Mouse (Mus musculus) lung, postnatal 25 days (tissue): ENCODE results near the gene Psmd1.
"Not testable (repeated sequence)": the region's sequence is repeated elsewhere in the genome, so short reads cannot be mapped to it uniquely, and the experiment has no call there.

Source experiments
- DNase-seq: peaks from one replicate; pipeline ENCODE4 v3.0.0; 2022; ENCODE audit warnings: low spot score

The Psmd1 gene

GRCm38 (mm10) chr1:86064271-86064991 is at the start of gene Psmd1:
Gene Psmd1, plus strand, starts transcription at chr1:86064387.
- DNase-seq: peak; percentile 90

- DNase-seq: not testable (repeated sequence)
Observed at GRCm38 (mm10) chr1:86015758-86016157, 48.4 kb upstream of the Psmd1 start.

- no peak for DNase-seq
Observed at GRCm38 (mm10) chr1:86016516-86016915, 47.7 kb upstream of the Psmd1 start, which contains the start of gene Spata3. Gene Spata3, plus strand, starts transcription at chr1:86016816.

- peak; percentile 9 for DNase-seq
Observed at GRCm38 (mm10) chr1:86018235-86019055, 45.7 kb upstream of the Psmd1 start.

- DNase-seq: no peak
Observed at GRCm38 (mm10) chr1:86021365-86021989, 42.7 kb upstream of the Psmd1 start.

- DNase-seq: no peak
Observed at GRCm38 (mm10) chr1:86032273-86032987, 31.8 kb upstream of the Psmd1 start.

- DNase-seq: peak; percentile 63
Observed at GRCm38 (mm10) chr1:86038191-86038951, 25.8 kb upstream of the Psmd1 start.

GRCm38 (mm10) chr1:86040131-86040530 is 24.1 kb upstream of the Psmd1 start:
- DNase-seq: no peak

GRCm38 (mm10) chr1:86040817-86041216 is 23.4 kb upstream of the Psmd1 start:
- no peak for DNase-seq

GRCm38 (mm10) chr1:86045056-86045455 is 19.1 kb upstream of the Psmd1 start:
- DNase-seq: no peak

- no peak for DNase-seq
Observed at GRCm38 (mm10) chr1:86045848-86046805, 18.1 kb upstream of the Psmd1 start, which contains the start of gene 2810459M11Rik. Gene 2810459M11Rik, plus strand, starts transcription at chr1:86045863.

GRCm38 (mm10) chr1:86046833-86047563 is 17.2 kb upstream of the Psmd1 start:
- no peak for DNase-seq

GRCm38 (mm10) chr1:86048231-86048630 is 16.0 kb upstream of the Psmd1 start:
- DNase-seq: no peak

GRCm38 (mm10) chr1:86048744-86049143 is 15.4 kb upstream of the Psmd1 start:
- no peak for DNase-seq

GRCm38 (mm10) chr1:86053198-86053921 is 10.8 kb upstream of the Psmd1 start:
- DNase-seq: no peak

GRCm38 (mm10) chr1:86054943-86055342 is 9.2 kb upstream of the Psmd1 start:
- no peak for DNase-seq

GRCm38 (mm10) chr1:86056284-86056683 is 7.9 kb upstream of the Psmd1 start:
- DNase-seq: no peak
